Mouse (Mus musculus) common myeloid progenitor, adult 5-6 weeks (primary cell): ENCODE data around the gene Acad9. TPM values are rescaled to one million over a fixed set of nuclear protein-coding genes. Genes with fewer than 3 reads are reported as not detected.

Source experiments
- ATAC-seq: replicated peaks from 2 replicates; pipeline ENCODE4 v1.8.0; 2016; ENCODE audit warnings: low read depth, mild to moderate bottlenecking, moderate TSS enrichment, inconsistent platforms; ENCODE audit not compliant: poor library complexity, severe bottlenecking
- total RNA-seq: library from RNA; stranded (forward); fragments of 200-1000, 187-1606 nt; gene quantifications from 2 replicates; pipeline ENCODE4 v1.2.3, GENCODE M21; 2017

The Acad9 gene
- total RNA-seq = 24.5 and 33.6 TPM in 2 replicates

GRCm38 (mm10) chr3:36065843-36066651 lies at the start of gene Acad9:
Gene Acad9, plus strand, starts transcription at chr3:36065979.
- peak; percentile 98 for ATAC-seq

- no peak for ATAC-seq
These were observed 40.0 kb upstream of the Acad9 start for GRCm38 (mm10) chr3:36025732-36026131.

- ATAC-seq = peak; percentile 86
These were observed 35.8 kb upstream of the Acad9 start for GRCm38 (mm10) chr3:36029993-36030392.

- no peak for ATAC-seq
These were observed 33.9 kb upstream of the Acad9 start for GRCm38 (mm10) chr3:36031740-36032510.

GRCm38 (mm10) chr3:36044520-36044919 lies 21.3 kb upstream of the Acad9 start:
- no peak for ATAC-seq

- no peak for ATAC-seq
These were observed 20.7 kb upstream of the Acad9 start for GRCm38 (mm10) chr3:36045086-36045485.

- no peak for ATAC-seq
These were observed 16.7 kb upstream of the Acad9 start for GRCm38 (mm10) chr3:36049106-36049505.

GRCm38 (mm10) chr3:36053447-36053846 lies 12.3 kb upstream of the Acad9 start, which contains the start of gene Ccdc144b:
Gene Ccdc144b, minus strand, starts transcription at chr3:36053547.
- ATAC-seq = no peak

GRCm38 (mm10) chr3:36060096-36060850 lies 5.5 kb upstream of the Acad9 start:
- ATAC-seq = peak; percentile 78

GRCm38 (mm10) chr3:36064592-36065061 lies 1.2 kb upstream of the Acad9 start:
- ATAC-seq = 0 out of 2 replicates have a peak, but pooled peaks have one; percentile 4

- no peak for ATAC-seq
These were observed 613 bp upstream of the Acad9 start for GRCm38 (mm10) chr3:36065166-36065565.

- no peak for ATAC-seq
These were observed 2.0 kb downstream of the Acad9 start for GRCm38 (mm10) chr3:36067731-36068130.

GRCm38 (mm10) chr3:36070436-36070835 lies 4.7 kb downstream of the Acad9 start:
- no peak for ATAC-seq

- no peak for ATAC-seq
These were observed 5.3 kb downstream of the Acad9 start for GRCm38 (mm10) chr3:36071047-36071446.

GRCm38 (mm10) chr3:36074231-36074630 lies 8.5 kb downstream of the Acad9 start:
- no peak for ATAC-seq

- ATAC-seq = no peak
These were observed 9.7 kb downstream of the Acad9 start for GRCm38 (mm10) chr3:36075466-36075865.

- no peak for ATAC-seq
These were observed 11.6 kb downstream of the Acad9 start for GRCm38 (mm10) chr3:36077386-36077785.

GRCm38 (mm10) chr3:36079886-36080285 lies 14.1 kb downstream of the Acad9 start:
- ATAC-seq = no peak

- no peak for ATAC-seq
These were observed 15.0 kb downstream of the Acad9 start for GRCm38 (mm10) chr3:36080741-36081140.

GRCm38 (mm10) chr3:36082843-36083242 lies 17.1 kb downstream of the Acad9 start:
- ATAC-seq = no peak
